ENCODE assay signal across 17 mouse cellular contexts in the genomic region with DNA sequence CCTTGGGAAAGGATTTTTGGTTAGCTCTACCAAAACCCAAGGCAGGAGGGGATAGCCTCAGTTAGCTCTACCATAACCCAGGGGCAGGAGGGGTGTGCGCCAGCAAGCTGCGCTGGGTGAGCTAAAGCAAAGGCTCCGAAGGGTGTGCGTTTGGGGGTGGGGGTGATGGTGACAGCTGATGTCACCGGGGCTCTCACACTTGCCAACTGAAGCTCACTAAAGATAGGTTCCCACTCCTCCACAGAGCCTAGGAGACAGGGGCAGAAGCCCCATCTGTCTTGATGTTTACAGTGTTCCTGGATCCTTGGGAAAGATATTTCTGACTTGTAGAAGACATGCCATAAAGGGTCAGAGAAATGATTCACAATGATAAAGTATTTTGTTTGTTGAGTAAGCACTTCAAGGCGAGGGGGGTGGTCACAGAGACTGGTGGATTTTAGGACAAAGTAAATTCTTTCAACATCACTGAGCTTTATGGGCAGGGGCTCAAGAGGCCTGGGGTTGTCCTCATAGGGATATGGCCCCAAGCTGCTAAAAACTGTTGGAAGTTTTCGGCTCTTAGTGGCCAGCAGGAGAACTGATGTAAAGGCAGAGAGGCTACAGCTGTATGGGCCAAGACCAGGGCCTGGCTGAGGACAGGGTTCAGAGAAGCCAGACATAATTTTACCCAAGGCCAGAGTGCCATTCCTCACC. TPM values are rescaled to one million over a fixed set of nuclear protein-coding genes. Genes with fewer than 3 reads are reported as not detected.
DNase-seq lines count a peak whose midpoint lies in the region; ATAC-seq and TF ChIP-seq lines count a peak whose summit lies in the region.
"Had no signal": no experiment of that assay in that cellular context is flagged by ENCODE, and none has a peak within 500 bp of the region (broad histone marks: within the 10 kb centered on the region; RNA-seq: fewer than 3 reads in every experiment).

No protein-coding gene starts in this region.

- 35% methylated on average over 7 of the region's 7 CpGs for WGBS in lung, embryonic 16.5 days

- no peaks in the 10 kb centered on the region for H3K9me3 ChIP-seq in lung, embryonic 16.5 days (ENCODE audit: control insufficient read depth, low read length)
- H3K9me3 ChIP-seq: heart, embryonic 13.5 days; midbrain, embryonic 12.5 days had no signal

- ATAC-seq in frontal cortex, adult (ENCODE audit: low TSS enrichment) = peak; percentile 47
- peak; percentile 45 for ATAC-seq in lung, embryonic 16.5 days (ENCODE audit: low read depth)

- H3K4me2 ChIP-seq in lung, embryonic 16.5 days (ENCODE audit: low read depth, low read length) = no peak overlapping the region
- H3K4me2 ChIP-seq: heart, embryonic 13.5 days; limb, embryonic 12.5 days; midbrain, embryonic 12.5 days had no signal

- no peaks in the 10 kb centered on the region for H3K36me3 ChIP-seq in lung, embryonic 16.5 days (ENCODE audit: control insufficient read depth, insufficient read depth, low read length)
- H3K36me3 ChIP-seq: heart, embryonic 13.5 days; limb, embryonic 12.5 days; midbrain, embryonic 12.5 days had no signal

- H3K9ac ChIP-seq in lung, embryonic 16.5 days (ENCODE audit: low read length) = no peak overlapping the region
- H3K9ac ChIP-seq: heart, embryonic 13.5 days; limb, embryonic 12.5 days; liver, embryonic 14.5 days; midbrain, embryonic 12.5 days had no signal

- peaks cover 5% of the 10 kb centered on the region for H3K4me1 ChIP-seq in lung, embryonic 16.5 days (replicated peaks; ENCODE audit: control insufficient read depth, insufficient read depth, low read length)
- H3K4me1 ChIP-seq: limb, embryonic 12.5 days had no signal

- H3K27me3 ChIP-seq in lung, embryonic 16.5 days (ENCODE audit: control insufficient read depth, insufficient read depth, low read depth, low read length) = no peaks in the 10 kb centered on the region
- H3K27me3 ChIP-seq: heart, embryonic 13.5 days; limb, embryonic 12.5 days; midbrain, embryonic 12.5 days had no signal

- DNase-seq in frontal cortex, postnatal 10 days (ENCODE audit: low spot score in 2 of 2) = no peak
- DNase-seq in lung, postnatal 25 days (ENCODE audit: low spot score) = no peak
- DNase-seq in brain, embryonic 14.5 days (ENCODE audit: low read depth) = peak; percentile 27
- DNase-seq in frontal cortex, postnatal 36 days (ENCODE audit: low spot score in 2 of 2) = peak; percentile 30 to 38
- no peak for DNase-seq in c-Kit-positive CD71-positive TER-119-positive erythroid progenitor cells, embryonic 14.5 days (ENCODE audit: low spot score)
- DNase-seq: cerebellum, adult 8-10 months; gastrocnemius, postnatal 10 days; kidney, adult 9 months; layer of hippocampus, postnatal 36 days; right cerebral cortex, postnatal 14 days had no signal

- TF ChIP-seq CTCF in brain, embryonic 14.5 days (IDR thresholded peaks at IDR 0.05; ENCODE audit: borderline replicate concordance, extremely low read depth, insufficient read depth, insufficient read length) = no peak

- TF ChIP-seq POLR2A in brain, embryonic 14.5 days (IDR thresholded peaks at IDR 0.05; ENCODE audit: borderline replicate concordance, extremely low read depth, insufficient read depth, insufficient read length, poor library complexity, severe bottlenecking) = no peak

- H3K27ac ChIP-seq in lung, embryonic 16.5 days (ENCODE audit: low read length) = no peak overlapping the region
- H3K27ac ChIP-seq: heart, embryonic 13.5 days; limb, embryonic 12.5 days; liver, embryonic 14.5 days; macrophage had no signal

- no peak overlapping the region for H3K4me3 ChIP-seq in lung, embryonic 16.5 days (ENCODE audit: low read length)
- H3K4me3 ChIP-seq: heart, embryonic 13.5 days; limb, embryonic 12.5 days; midbrain, embryonic 12.5 days had no signal

RNA-seq across cellular contexts. Expression of a gene that starts 24.7 kb away (rescaled TPM):
- 0.15 and 0.31 TPM in 2 replicates for polyA plus RNA-seq in lung, embryonic 16.5 days (2015; fragmentation: Nextera tagmentation; extraction: Ambion mirVana)
- 0.39 and 0.44 TPM in 2 replicates for polyA plus RNA-seq in brain, embryonic 14.5 days (2012; rRNA removed)
- polyA plus RNA-seq: limb, embryonic 12.5 days; liver, embryonic 14.5 days; macrophage had no signal

Comparison
In these comparisons a context has a peak if more than half of its experiments do, and no peak if none do; other contexts are left out.
1. DNase-seq: peak in brain, embryonic 14.5 days (single experiment) and frontal cortex, postnatal 36 days (2 of 2); none in frontal cortex, postnatal 10 days (0 of 2), lung, postnatal 25 days (single experiment) and c-Kit-positive CD71-positive TER-119-positive erythroid progenitor cells, embryonic 14.5 days (single experiment).